Mouse (Mus musculus) embryonic facial prominence, embryonic 12.5 days (tissue): Measurements from ENCODE around the gene Mrpl2. TPM values are rescaled to one million over a fixed set of nuclear protein-coding genes. Genes with fewer than 3 reads are reported as not detected.

Experiments used
- ATAC-seq: fragments of 200-750 bp; cut with Nextera tagmentation; 2 replicates; pipeline ENCODE4 v1.8.0; 2017; ENCODE audit not compliant: insufficient number of reproducible peaks, insufficient read depth, low FRiP score, low TSS enrichment
- H3K27ac ChIP-seq: fragments of 300-500 bp; sonication (generic); 2 replicates; pipeline ENCODE4 v1.5.1; 2016; ENCODE audit warnings: mild to moderate bottlenecking
- H3K27me3 ChIP-seq: fragments of 300-500 bp; sonication (generic); 2 replicates; pipeline ENCODE4 v1.6.1; 2016; ENCODE audit warnings: mild to moderate bottlenecking, moderate library complexity
- H3K36me3 ChIP-seq: fragments of 300-500 bp; sonication (generic); 2 replicates; pipeline ENCODE4 v1.6.1; 2016; ENCODE audit warnings: mild to moderate bottlenecking
- H3K4me1 ChIP-seq: fragments of 300-500 bp; sonication (generic); 2 replicates; pipeline ENCODE4 v1.6.1; 2016
- H3K4me2 ChIP-seq: fragments of 300-500 bp; sonication (generic); replicated peaks from 2 replicates; pipeline ENCODE4 v1.6.1; 2016; ENCODE audit warnings: mild to moderate bottlenecking, moderate library complexity
- H3K4me3 ChIP-seq: fragments of 300-500 bp; sonication (generic); 2 replicates; pipeline ENCODE4 v1.5.1; 2016; ENCODE audit warnings: mild to moderate bottlenecking
- H3K9ac ChIP-seq: fragments of 300-500 bp; sonication (generic); 2 replicates; pipeline ENCODE4 v1.6.1; 2016; ENCODE audit warnings: mild to moderate bottlenecking, moderate library complexity
- H3K9me3 ChIP-seq: fragments of 300-500 bp; sonication (generic); 2 replicates; pipeline ENCODE4 v1.6.1; 2016; ENCODE audit warnings: mild to moderate bottlenecking, moderate library complexity
- WGBS: fragments of 180-500 bp; shearing (Covaris S2); methylation state at CpG from one replicate; pipeline ENCODE4 v1.1.7; 2016; 5-methylcytosine and 5-hydroxymethylcytosine counted together
- polyA plus RNA-seq: library from polyadenylated mRNA; unstranded; fragments of >200 nt; fragmentation: Nextera tagmentation; extraction: Ambion mirVana; gene quantifications from 2 replicates; pipeline ENCODE4 v1.2.1, GENCODE M21; 2016

Gene Mrpl2
- polyA plus RNA-seq, 1 experiment from 2014 or later: 102 TPM

GRCm38 (mm10) chr17:46674530-46675283 lies 28.7 kb downstream of the Mrpl2 start:
- Histone ChIP-seq H3K27ac (peak overlapping the region; percentile 97), H3K4me1 (peaks cover 33% of the 10 kb centered on the region)

GRCm38 (mm10) chr17:46678416-46678815 lies 32.4 kb downstream of the Mrpl2 start, which contains the start of gene Mea1:
Gene Mea1, plus strand, starts transcription at chr17:46678793.
- H3K9me3 ChIP-seq: no peaks in the 10 kb centered on the region
- peaks cover 44% of the 10 kb centered on the region for H3K36me3 ChIP-seq
- H3K9ac ChIP-seq: peak within 1 kb of the TSS; percentile 77
- H3K4me1 ChIP-seq: peaks cover 35% of the 10 kb centered on the region
- H3K27me3 ChIP-seq: no peaks in the 10 kb centered on the region
- peak within 1 kb of the TSS; percentile 57; the same call in 1 of the 2 replicates for H3K27ac ChIP-seq
- peak within 1 kb of the TSS; percentile 89 for H3K4me3 ChIP-seq
- 93% methylated on average over 8 of the region's 9 CpGs for WGBS
- peak within 1 kb of the TSS; percentile 92 for H3K4me2 ChIP-seq
- ATAC-seq: no peak

More at GRCm38 (mm10) chr17:46674530-46675283, 28.7 kb downstream of the Mrpl2 start:
- H3K4me3 ChIP-seq: peak overlapping the region; percentile 89
- WGBS: 15% methylated on average over 14 of the region's 15 CpGs
- peak overlapping the region; percentile 79 for H3K4me2 ChIP-seq
- H3K36me3 ChIP-seq: peaks cover 53% of the 10 kb centered on the region
- no peaks in the 10 kb centered on the region for H3K27me3 ChIP-seq
- H3K9me3 ChIP-seq: no peaks in the 10 kb centered on the region
- peak overlapping the region; percentile 78 for H3K9ac ChIP-seq
- ATAC-seq: no peak; the same call in 1 of the 2 replicates

GRCm38 (mm10) chr17:46678911-46679310 lies 32.9 kb downstream of the Mrpl2 start:
- WGBS: 32% methylated on average over 9 of the region's 9 CpGs
- Histone ChIP-seq H3K9ac (peak overlapping the region; percentile 77), H3K4me1 (peaks cover 33% of the 10 kb centered on the region), H3K9me3 (no peaks in the 10 kb centered on the region), H3K4me3 (peak overlapping the region; percentile 89), H3K4me2 (peak overlapping the region; percentile 92), H3K36me3 (peaks cover 49% of the 10 kb centered on the region), H3K27ac (peak overlapping the region; percentile 57; the same call in 1 of the 2 replicates), H3K27me3 (no peaks in the 10 kb centered on the region)
- ATAC-seq: no peak

GRCm38 (mm10) chr17:46679843-46680759 lies 34.1 kb downstream of the Mrpl2 start:
- Histone ChIP-seq H3K36me3 (peaks cover 56% of the 10 kb centered on the region), H3K27me3 (no peaks in the 10 kb centered on the region)
- under 1% methylated on average over 34 of the region's 34 CpGs for WGBS

GRCm38 (mm10) chr17:46680760-46681373 lies 34.8 kb downstream of the Mrpl2 start, which contains the start of gene Klhdc3:
Gene Klhdc3, minus strand, starts transcription at chr17:46680914.
- Histone ChIP-seq H3K4me3 (peak within 1 kb of the TSS; percentile 89), H3K4me2 (peak within 1 kb of the TSS; percentile 92), H3K27ac (peak within 1 kb of the TSS; percentile 93), H3K27me3 (no peaks in the 10 kb centered on the region), H3K9me3 (no peaks in the 10 kb centered on the region), H3K9ac (peak within 1 kb of the TSS; percentile 77), H3K4me1 (peaks cover 24% of the 10 kb centered on the region), H3K36me3 (peaks cover 56% of the 10 kb centered on the region)
- under 1% methylated on average over 49 of the region's 49 CpGs for WGBS
- peak; percentile 94 for ATAC-seq

More at GRCm38 (mm10) chr17:46679843-46680759, 34.1 kb downstream of the Mrpl2 start:
- H3K4me1 ChIP-seq: peaks cover 25% of the 10 kb centered on the region
- no peaks in the 10 kb centered on the region for H3K9me3 ChIP-seq
- H3K27ac ChIP-seq: peak overlapping the region; percentile 93
- H3K9ac ChIP-seq: peak overlapping the region; percentile 77
- peak overlapping the region; percentile 92 for H3K4me2 ChIP-seq
- H3K4me3 ChIP-seq: peak overlapping the region; percentile 89
- peak; percentile 24 for ATAC-seq

GRCm38 (mm10) chr17:46681466-46682118 lies 35.6 kb downstream of the Mrpl2 start:
- 22% methylated on average over 12 of the region's 12 CpGs for WGBS
- Histone ChIP-seq H3K9me3 (no peaks in the 10 kb centered on the region), H3K4me2 (peak overlapping the region; percentile 92), H3K4me1 (peaks cover 24% of the 10 kb centered on the region), H3K36me3 (peaks cover 56% of the 10 kb centered on the region), H3K4me3 (peak overlapping the region; percentile 89), H3K27me3 (no peaks in the 10 kb centered on the region), H3K9ac (peak overlapping the region; percentile 77), H3K27ac (peak overlapping the region; percentile 83)
- no peak for ATAC-seq

- no peaks in the 10 kb centered on the region for H3K9me3 ChIP-seq
- 84% methylated on average over 16 of the region's 16 CpGs for WGBS
- ATAC-seq: no peak
- H3K27ac ChIP-seq: no peak overlapping the region
- H3K4me1 ChIP-seq: peaks cover 24% of the 10 kb centered on the region
- peaks cover 52% of the 10 kb centered on the region for H3K36me3 ChIP-seq
- H3K4me3 ChIP-seq: no peak overlapping the region
- H3K4me2 ChIP-seq: no peak overlapping the region
- no peaks in the 10 kb centered on the region for H3K27me3 ChIP-seq
- H3K9ac ChIP-seq: no peak overlapping the region
Measured at GRCm38 (mm10) chr17:46682654-46683389, 36.8 kb downstream of the Mrpl2 start.

GRCm38 (mm10) chr17:46685913-46686312 lies 39.9 kb downstream of the Mrpl2 start:
- H3K9me3 ChIP-seq: no peaks in the 10 kb centered on the region
- no peak overlapping the region for H3K4me3 ChIP-seq
- peaks cover 53% of the 10 kb centered on the region for H3K36me3 ChIP-seq
- H3K27me3 ChIP-seq: no peaks in the 10 kb centered on the region
- WGBS: 93% methylated on average over 6 of the region's 6 CpGs
- no peak overlapping the region for H3K27ac ChIP-seq
- peaks cover 9% of the 10 kb centered on the region for H3K4me1 ChIP-seq
- H3K9ac ChIP-seq: no peak overlapping the region
- no peak for ATAC-seq
- no peak overlapping the region for H3K4me2 ChIP-seq

GRCm38 (mm10) chr17:46690665-46691064 lies 44.6 kb downstream of the Mrpl2 start:
- no peaks in the 10 kb centered on the region for H3K4me1 ChIP-seq
- no peak overlapping the region for H3K9ac ChIP-seq
- no peak overlapping the region for H3K27ac ChIP-seq
- no peaks in the 10 kb centered on the region for H3K9me3 ChIP-seq
- H3K27me3 ChIP-seq: no peaks in the 10 kb centered on the region
- peaks cover 34% of the 10 kb centered on the region for H3K36me3 ChIP-seq
- H3K4me2 ChIP-seq: no peak overlapping the region
- ATAC-seq: no peak
- H3K4me3 ChIP-seq: no peak overlapping the region
- WGBS: 91% methylated on average over 12 of the region's 12 CpGs

GRCm38 (mm10) chr17:46691390-46691789 lies 45.4 kb downstream of the Mrpl2 start:
- WGBS: 93% methylated on average over 2 of the region's 2 CpGs
- H3K36me3 ChIP-seq: peaks cover 31% of the 10 kb centered on the region

More at GRCm38 (mm10) chr17:46691390-46691789, 45.4 kb downstream of the Mrpl2 start:
- Histone ChIP-seq H3K4me2 (no peak overlapping the region), H3K9ac (no peak overlapping the region), H3K27ac (no peak overlapping the region), H3K4me1 (no peaks in the 10 kb centered on the region), H3K27me3 (no peaks in the 10 kb centered on the region), H3K4me3 (no peak overlapping the region), H3K9me3 (no peaks in the 10 kb centered on the region)
- ATAC-seq: no peak
